8 mouse cellular contexts compared by ENCODE assay signal in genomic region chr2:156720675-156721553, GRCm38 (mm10). TPM values are rescaled to one million over a fixed set of nuclear protein-coding genes. Genes with fewer than 3 reads are reported as not detected.
A peak's percentile ranks its signal among the peaks of the same experiment; 100 is the strongest.
DNase-seq lines count a peak whose midpoint lies in the region; ATAC-seq and TF ChIP-seq lines count a peak whose summit lies in the region.

No protein-coding gene starts in this region.

- peak overlapping the region; percentile 69 for H3K27ac ChIP-seq in MEL (ENCODE audit: control insufficient read depth, low read depth, low read length)
- peak overlapping the region; percentile 94 for H3K27ac ChIP-seq in forebrain, embryonic 16.5 days (ENCODE audit: low read length)
- peak overlapping the region; percentile 90 for H3K27ac ChIP-seq in layer of hippocampus, adult 2 months
- peak overlapping the region; percentile 90 for H3K27ac ChIP-seq in neural tube, embryonic 15.5 days (replicated peaks)

- H3K79me2 ChIP-seq in MEL (ENCODE audit: control insufficient read depth, insufficient read depth, low read length, poor library complexity): peaks cover 9% of the 10 kb centered on the region

- no peaks in the 10 kb centered on the region for H3K27me3 ChIP-seq in MEL (ENCODE audit: control insufficient read depth in 1 of 2, insufficient read depth in 2 of 2, low read length in 2 of 2)
- H3K27me3 ChIP-seq in forebrain, embryonic 16.5 days (replicated peaks; ENCODE audit: control insufficient read depth, insufficient read depth, low read length): no peaks in the 10 kb centered on the region
- H3K27me3 ChIP-seq in neural tube, embryonic 15.5 days (replicated peaks): no peaks in the 10 kb centered on the region

- peak; percentile 94 for DNase-seq in MEL (ENCODE audit: low read depth, low spot score)
- DNase-seq in cerebellum, adult 18-20 months: peak; percentile 94 to 99
- DNase-seq in heart, postnatal 36 days: peak; percentile 96 to 97
- DNase-seq in layer of hippocampus, adult 2 months (ENCODE audit: low spot score in 2 of 2): peak; percentile 92 to 95
- DNase-seq in lung, adult 2 months: peak; percentile 96
- DNase-seq in testis, postnatal 10 days (ENCODE audit: low spot score): peak; percentile 98

- peak in 2 of 3 experiments; percentile 73 to 84; a peak in 5 of 6 replicates for TF ChIP-seq CTCF in MEL (IDR thresholded peaks at IDR 0.05 in 2 of 3, conservative IDR thresholded peaks at IDR 0.05 in 1 of 3; ENCODE audit: control insufficient read depth in 1 of 3, insufficient read depth in 1 of 3, low read depth in 2 of 3, low read length in 3 of 3, poor library complexity in 1 of 3, severe bottlenecking in 1 of 3)
- TF ChIP-seq CTCF in layer of hippocampus, adult 2 months (conservative IDR thresholded peaks at IDR 0.05): peak; percentile 79
- no peak for TF ChIP-seq CTCF in lung, adult 2 months (IDR thresholded peaks at IDR 0.05; ENCODE audit: insufficient read depth, low read length)

- peak; percentile 84 for ATAC-seq in forebrain, embryonic 16.5 days
- peak; percentile 91 for ATAC-seq in neural tube, embryonic 15.5 days (ENCODE audit: low FRiP score)

- peak overlapping the region; percentile 96 for H3K9ac ChIP-seq in MEL (ENCODE audit: control insufficient read depth, low read depth, low read length, poor library complexity, severe bottlenecking)
- H3K9ac ChIP-seq in forebrain, embryonic 16.5 days (replicated peaks; ENCODE audit: low read depth, low read length): peak overlapping the region; percentile 100
- H3K9ac ChIP-seq in neural tube, embryonic 15.5 days (replicated peaks): peak overlapping the region; percentile 96

- H3K4me3 ChIP-seq in MEL (ENCODE audit: control insufficient read depth in 1 of 2, insufficient read depth in 1 of 2, low read depth in 2 of 2, low read length in 2 of 2): peak overlapping the region; percentile 94 to 98
- peak overlapping the region; percentile 97 for H3K4me3 ChIP-seq in forebrain, embryonic 16.5 days (replicated peaks; ENCODE audit: low read length)
- H3K4me3 ChIP-seq in layer of hippocampus, adult 2 months: peak overlapping the region; percentile 86
- H3K4me3 ChIP-seq in lung, adult 2 months (replicated peaks; ENCODE audit: extremely low read depth, low read depth, low read length): peak overlapping the region; percentile 98
- H3K4me3 ChIP-seq in neural tube, embryonic 15.5 days (replicated peaks): peak overlapping the region; percentile 70

- no peaks in the 10 kb centered on the region for H3K9me3 ChIP-seq in MEL (replicated peaks; ENCODE audit: insufficient read depth, low read length)
- no peaks in the 10 kb centered on the region for H3K9me3 ChIP-seq in forebrain, embryonic 16.5 days (ENCODE audit: control insufficient read depth, low read length)
- no peaks in the 10 kb centered on the region for H3K9me3 ChIP-seq in neural tube, embryonic 15.5 days (replicated peaks)

- TF ChIP-seq POLR2A in MEL (IDR thresholded peaks at IDR 0.05; ENCODE audit: control insufficient read depth in 1 of 2, insufficient read depth in 1 of 2, low read depth in 1 of 2, low read length in 2 of 2, poor library complexity in 1 of 2): peak; percentile 72 to 89
- TF ChIP-seq POLR2A in lung, adult 2 months (IDR thresholded peaks at IDR 0.05; ENCODE audit: borderline replicate concordance, extremely low read depth, low read depth, low read length): peak; percentile 93

- intact Hi-C loops in heart, postnatal 36 days (cut with DNase I): no loop called here

- TF ChIP-seq EP300 in MEL (IDR thresholded peaks at IDR 0.05; ENCODE audit: low read depth in 1 of 2, low read length in 2 of 2): no peak

- WGBS in forebrain, embryonic 16.5 days: under 1% methylated on average over 100 of the region's 114 CpGs
- under 1% methylated on average over 99 of the region's 114 CpGs for WGBS in lung, adult 2 months
- WGBS in neural tube, embryonic 15.5 days: under 1% methylated on average over 98 of the region's 114 CpGs

- peak overlapping the region; percentile 87 for H3K4me2 ChIP-seq in forebrain, embryonic 16.5 days (ENCODE audit: low read length)
- peak overlapping the region; percentile 71 for H3K4me2 ChIP-seq in neural tube, embryonic 15.5 days

- TF ChIP-seq RAD21 in MEL (IDR thresholded peaks at IDR 0.05; ENCODE audit: low read depth, low read length): no peak

- H3K4me1 ChIP-seq in MEL (ENCODE audit: control insufficient read depth in 1 of 2, insufficient read depth in 2 of 2, low read length in 2 of 2): peaks cover 6 to 22% of the 10 kb centered on the region in 2 experiments
- H3K4me1 ChIP-seq in forebrain, embryonic 16.5 days (replicated peaks; ENCODE audit: control insufficient read depth, insufficient read depth, low read length): peaks cover 58% of the 10 kb centered on the region
- peaks cover 37% of the 10 kb centered on the region for H3K4me1 ChIP-seq in lung, adult 2 months (ENCODE audit: control insufficient read depth, insufficient read depth, low read length)
- peaks cover 69% of the 10 kb centered on the region for H3K4me1 ChIP-seq in neural tube, embryonic 15.5 days

- H3K36me3 ChIP-seq in MEL (ENCODE audit: control insufficient read depth in 1 of 2, insufficient read depth in 2 of 2, low read length in 2 of 2): peaks cover 0 to 8% of the 10 kb centered on the region in 2 experiments; a peak in 2 of 4 replicates
- H3K36me3 ChIP-seq in forebrain, embryonic 16.5 days (ENCODE audit: control insufficient read depth, insufficient read depth): no peaks in the 10 kb centered on the region
- no peaks in the 10 kb centered on the region for H3K36me3 ChIP-seq in neural tube, embryonic 15.5 days

TF ChIP-seq in MEL, 35 proteins besides CTCF, POLR2A, EP300 and RAD21:
- peak; percentile 59; the same call in 1 of the 2 replicates for TF ChIP-seq MAX (IDR thresholded peaks at IDR 0.05; ENCODE audit: low read length)
- TF ChIP-seq SIN3A (IDR thresholded peaks at IDR 0.05; ENCODE audit: low read length): peak; percentile 89
- peak; percentile 66; the same call in 1 of the 2 replicates for TF ChIP-seq POLR2AphosphoS2 (IDR thresholded peaks at IDR 0.05; ENCODE audit: low read length)
- 0 out of 2 replicates have a peak, but pooled peaks have one; percentile 31 for TF ChIP-seq TCF12 (IDR thresholded peaks at IDR 0.05; ENCODE audit: low read depth, low read length)
- peak; percentile 39; the same call in 1 of the 2 replicates for TF ChIP-seq HCFC1 (IDR thresholded peaks at IDR 0.05; ENCODE audit: low read depth, low read length)
- TF ChIP-seq E2F4 (IDR thresholded peaks at IDR 0.05; ENCODE audit: borderline replicate concordance, low read depth, low read length): peak; percentile 43; the same call in 1 of the 2 replicates
- peak; percentile 72 for TF ChIP-seq NELFE (IDR thresholded peaks at IDR 0.05; ENCODE audit: low read depth, low read length)
- TF ChIP-seq USF2 (IDR thresholded peaks at IDR 0.05; ENCODE audit: borderline replicate concordance in 1 of 2, insufficient read depth in 1 of 2, low read depth in 1 of 2, low read length in 2 of 2): no peak
- no peak for TF ChIP-seq GABPA (IDR thresholded peaks at IDR 0.05; ENCODE audit: low read depth, low read length)
- peak; percentile 31; the same call in 1 of the 2 replicates for TF ChIP-seq ZMIZ1 (IDR thresholded peaks at IDR 0.05; ENCODE audit: low read depth, low read length)
- no peak for TF ChIP-seq JUND (IDR thresholded peaks at IDR 0.05; ENCODE audit: low read depth, low read length)
- TF ChIP-seq MAZ (IDR thresholded peaks at IDR 0.05; ENCODE audit: low read depth, low read length): 0 out of 2 replicates have a peak, but pooled peaks have one; percentile 50
- no peak for TF ChIP-seq UBTF (IDR thresholded peaks at IDR 0.05; ENCODE audit: borderline replicate concordance, insufficient read depth, low read depth, low read length)
- peak; percentile 83 for TF ChIP-seq MXI1 (IDR thresholded peaks at IDR 0.05; ENCODE audit: low read depth, low read length)
- no peak for TF ChIP-seq ZC3H11A (IDR thresholded peaks at IDR 0.05; ENCODE audit: low read depth, low read length)
- peak; percentile 41; the same call in 1 of the 2 replicates for TF ChIP-seq MYC (IDR thresholded peaks at IDR 0.05; ENCODE audit: low read depth, low read length)
- TF ChIP-seq ELF1 (IDR thresholded peaks at IDR 0.05; ENCODE audit: low read depth, low read length): no peak
- no peak for TF ChIP-seq MYB (IDR thresholded peaks at IDR 0.05; ENCODE audit: low read depth, low read length)
- no peak for TF ChIP-seq RCOR1 (IDR thresholded peaks at IDR 0.05; ENCODE audit: low read depth, low read length)
- peak; percentile 91 for TF ChIP-seq NRF1 (IDR thresholded peaks at IDR 0.05; ENCODE audit: insufficient read depth, low read depth, low read length, poor library complexity, severe bottlenecking)

RNA-seq across cellular contexts. Expression of gene Myl9, which starts 54.3 kb away (rescaled TPM):
- total RNA-seq in MEL (2012; rRNA removed): 1.2 and 2.8 TPM in 2 replicates
- 1 to 10 TPM in 1 of 2 experiments, not detected in 1; 1.3 TPM for polyA plus RNA-seq in MEL (2012; ENCODE audit: insufficient read depth in 1 of 2, insufficient read length in 2 of 2, low read depth in 1 of 2, low replicate concordance in 2 of 2, missing spikeins in 1 of 2)
- polyA plus RNA-seq in forebrain, embryonic 16.5 days (2015; fragmentation: Nextera tagmentation; extraction: Ambion mirVana): 36.5 and 41.4 TPM in 2 replicates
- 100 to 1,000 TPM in 1 of 2 experiments, 10 to 100 TPM in 1; 97.9 to 115 TPM for total RNA-seq in heart, postnatal 36 days (2021)
- total RNA-seq in layer of hippocampus, adult 2 months (2021): 10 to 100 TPM; 14.3 to 18.6 TPM
- polyA plus RNA-seq in lung, adult 2 months (2012; rRNA removed): 174 and 258 TPM in 2 replicates
- polyA plus RNA-seq in neural tube, embryonic 15.5 days (2015; fragmentation: Nextera tagmentation; extraction: Ambion mirVana): 40.8 and 169 TPM in 2 replicates

Comparison
In these comparisons a context has a peak if more than half of its experiments do, and no peak if none do; other contexts are left out.
1. Peak in every context shown above with its lines: DNase-seq, ATAC-seq, H3K4me3 ChIP-seq and H3K27ac ChIP-seq.
2. RNA of gene Myl9, which starts 54.3 kb away (polyA plus RNA-seq): 174 to 258 TPM in lung, adult 2 months, 40.8 to 169 TPM in neural tube, embryonic 15.5 days and 36.5 to 41.4 TPM in forebrain, embryonic 16.5 days; 1.3 TPM in MEL; every median in the first group is over 10 times any median in the second.